Mouse (Mus musculus): Measurements from ENCODE around the gene Rnf39. TPM values are rescaled to one million over a fixed set of nuclear protein-coding genes. Genes with fewer than 3 reads are reported as not detected.
"Not testable (repeated sequence)": the region's sequence is repeated elsewhere in the genome, so short reads cannot be mapped to it uniquely, and the experiment has no call there.

The Rnf39 gene
- total RNA-seq, 2 experiments from 2014 or later = 8.2 to 12.5 TPM

DNA sequence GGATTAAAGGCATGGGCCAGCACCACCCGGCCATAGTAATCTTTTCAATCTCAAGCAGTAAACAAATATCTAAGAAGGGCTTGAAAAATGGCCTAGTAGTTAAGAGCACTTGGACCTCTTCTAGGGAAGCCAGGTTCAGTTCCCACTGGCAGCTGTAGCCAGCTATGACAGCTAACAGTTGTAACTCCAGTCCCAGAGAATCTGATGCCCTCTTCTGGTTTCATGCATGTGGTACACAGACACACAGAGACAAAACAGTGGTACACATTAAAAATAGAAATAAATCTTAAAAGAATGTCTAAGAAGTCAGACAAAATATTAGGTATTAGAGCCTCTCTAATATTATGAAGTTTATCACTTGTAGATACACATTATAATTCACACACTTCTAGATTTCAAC lies 18.4 kb downstream of the Rnf39 start:
- DNase-seq (ENCODE audit: extremely low spot score in 1 of 2, low spot score in 2 of 2) = no peak
- intact Hi-C loops (cut with DNase I) = no loop called here
- Histone ChIP-seq H3K27ac (no peak overlapping the region), H3K4me3 (no peak overlapping the region)
- peak; percentile 23 for TF ChIP-seq CTCF (IDR thresholded peaks at IDR 0.05)

- Histone ChIP-seq H3K4me3 (no peak overlapping the region), H3K27ac (no peak overlapping the region)
- DNase-seq (ENCODE audit: extremely low spot score in 1 of 2, low spot score in 2 of 2) = no peak
- TF ChIP-seq CTCF (IDR thresholded peaks at IDR 0.05) = no peak
- intact Hi-C loops (cut with DNase I) = no loop called here
Observed at GRCm38 (mm10) chr17:36966875-36967274, 24.2 kb downstream of the Rnf39 start.

DNA sequence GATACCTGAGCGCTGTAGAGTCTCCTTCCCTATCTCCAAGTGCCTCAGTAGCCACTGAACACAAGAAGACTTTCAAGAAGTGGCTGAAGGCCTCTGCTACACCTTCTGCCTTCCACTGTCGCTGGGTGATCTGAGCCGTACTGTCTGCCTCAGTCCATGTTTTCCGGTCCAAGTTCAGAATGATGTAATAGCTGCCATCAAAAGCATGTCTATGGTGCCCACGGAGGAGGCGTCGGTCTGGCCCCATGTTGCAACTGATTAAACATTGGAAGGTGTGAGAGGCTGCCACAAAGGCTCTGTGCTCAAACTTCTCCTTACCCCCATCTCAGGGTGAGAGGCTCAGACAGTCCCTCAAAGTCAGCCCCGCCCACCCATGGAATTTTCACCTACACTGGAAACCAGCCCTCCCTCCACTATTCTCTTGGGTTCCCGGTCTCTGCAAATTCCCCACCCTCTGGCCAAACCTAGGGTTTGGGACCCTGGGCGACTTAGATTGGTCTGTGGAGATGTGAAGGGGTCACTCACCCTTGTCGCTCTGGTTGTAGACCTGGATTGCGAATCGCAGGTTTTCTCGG lies 27.7 kb downstream of the Rnf39 start:
- Histone ChIP-seq H3K4me3 (no peak overlapping the region), H3K27ac (no peak overlapping the region)
- intact Hi-C loops (cut with DNase I) = no loop called here
- no peak for TF ChIP-seq CTCF (IDR thresholded peaks at IDR 0.05)
- DNase-seq (ENCODE audit: extremely low spot score in 1 of 2, low spot score in 2 of 2) = no peak

DNA sequence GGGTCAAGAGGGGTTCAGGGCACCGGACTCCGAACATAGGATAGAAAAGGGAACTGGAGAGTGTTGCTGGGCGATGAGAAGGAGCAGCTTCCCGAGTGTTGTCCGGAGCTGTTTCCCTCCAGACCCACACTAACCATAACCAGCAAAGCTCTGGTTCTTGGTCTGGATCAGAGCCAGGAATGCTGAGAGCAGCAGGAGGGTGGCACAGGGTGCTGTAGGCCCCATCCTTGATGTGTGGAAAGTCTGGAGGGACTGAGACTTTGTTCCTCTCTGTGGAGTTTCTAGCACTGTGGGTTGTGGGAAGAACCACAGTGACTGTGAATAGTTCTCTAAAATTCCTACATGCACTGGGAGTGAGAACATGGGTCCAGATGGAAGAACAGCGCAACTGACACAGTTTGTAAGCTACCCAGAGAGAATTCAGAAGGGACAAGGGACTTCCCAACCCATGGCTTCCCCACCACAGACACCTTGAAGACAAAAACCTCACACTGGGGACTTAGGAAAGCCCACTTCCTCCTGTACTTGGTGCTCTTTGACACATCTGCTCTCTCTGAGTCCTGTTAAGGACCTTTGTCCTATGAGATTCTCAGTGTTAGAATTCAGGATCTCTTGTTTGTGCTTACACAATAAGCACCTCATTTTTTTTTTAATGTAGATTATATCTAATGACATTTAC lies 28.6 kb downstream of the Rnf39 start:
- no peak overlapping the region for H3K27ac ChIP-seq
- no peak overlapping the region for H3K4me3 ChIP-seq
- no peak for DNase-seq (ENCODE audit: extremely low spot score in 1 of 2, low spot score in 2 of 2)
- intact Hi-C loops (cut with DNase I) = no loop called here
- TF ChIP-seq CTCF (IDR thresholded peaks at IDR 0.05) = no peak

DNA sequence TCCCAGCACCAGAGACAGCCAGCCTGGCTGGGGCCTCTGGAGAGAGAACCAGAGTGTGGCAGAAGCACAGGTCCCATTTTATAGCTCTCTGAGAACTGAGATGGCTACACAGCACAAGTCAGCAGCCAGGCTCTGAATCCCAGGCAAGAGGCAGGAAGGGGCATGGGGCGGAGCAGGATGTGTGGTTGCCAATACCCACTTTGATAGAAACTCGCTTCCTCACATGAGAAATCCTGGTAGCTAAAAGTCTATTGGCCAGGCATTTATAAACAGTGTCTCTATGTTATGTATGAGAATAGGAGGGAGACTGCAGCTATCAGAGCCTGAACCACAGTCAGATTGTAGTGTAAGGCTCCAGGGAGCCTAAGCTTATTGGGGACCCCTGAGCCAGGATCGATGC lies 30.1 kb downstream of the Rnf39 start:
- no peak overlapping the region for H3K4me3 ChIP-seq
- intact Hi-C loops (cut with DNase I) = no loop called here
- TF ChIP-seq CTCF (IDR thresholded peaks at IDR 0.05) = no peak
- no peak overlapping the region for H3K27ac ChIP-seq
- DNase-seq (ENCODE audit: extremely low spot score in 1 of 2, low spot score in 2 of 2) = no peak

DNA sequence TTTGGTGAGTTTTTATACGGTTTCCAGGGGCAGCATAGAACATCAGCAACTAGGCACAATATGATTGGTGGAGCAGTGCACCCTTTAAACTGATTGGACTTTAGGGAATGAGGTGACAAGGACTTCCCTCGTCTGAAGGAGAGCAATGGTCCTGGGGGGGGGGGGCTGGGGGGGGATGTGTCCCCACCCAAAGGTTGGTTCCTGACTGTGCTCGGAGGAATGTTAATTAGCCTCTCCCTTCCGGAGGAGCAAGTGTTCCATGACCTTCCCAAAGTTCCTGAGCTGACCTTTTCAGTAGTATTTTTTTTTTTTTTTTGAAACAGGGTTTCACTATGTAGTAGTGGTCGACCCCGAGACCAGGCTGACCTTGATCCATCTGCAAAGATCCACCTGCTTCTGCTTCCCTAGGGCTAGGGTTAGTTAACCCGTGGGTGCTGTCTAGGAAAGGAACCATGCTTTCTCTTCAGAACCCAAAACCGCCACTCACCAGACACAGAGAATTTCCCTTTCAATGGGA lies 30.6 kb downstream of the Rnf39 start:
- Histone ChIP-seq H3K27ac (no peak overlapping the region), H3K4me3 (no peak overlapping the region)
- intact Hi-C loops (cut with DNase I) = no loop called here
- DNase-seq (ENCODE audit: extremely low spot score in 1 of 2, low spot score in 2 of 2) = no peak
- TF ChIP-seq CTCF (IDR thresholded peaks at IDR 0.05) = no peak

DNA sequence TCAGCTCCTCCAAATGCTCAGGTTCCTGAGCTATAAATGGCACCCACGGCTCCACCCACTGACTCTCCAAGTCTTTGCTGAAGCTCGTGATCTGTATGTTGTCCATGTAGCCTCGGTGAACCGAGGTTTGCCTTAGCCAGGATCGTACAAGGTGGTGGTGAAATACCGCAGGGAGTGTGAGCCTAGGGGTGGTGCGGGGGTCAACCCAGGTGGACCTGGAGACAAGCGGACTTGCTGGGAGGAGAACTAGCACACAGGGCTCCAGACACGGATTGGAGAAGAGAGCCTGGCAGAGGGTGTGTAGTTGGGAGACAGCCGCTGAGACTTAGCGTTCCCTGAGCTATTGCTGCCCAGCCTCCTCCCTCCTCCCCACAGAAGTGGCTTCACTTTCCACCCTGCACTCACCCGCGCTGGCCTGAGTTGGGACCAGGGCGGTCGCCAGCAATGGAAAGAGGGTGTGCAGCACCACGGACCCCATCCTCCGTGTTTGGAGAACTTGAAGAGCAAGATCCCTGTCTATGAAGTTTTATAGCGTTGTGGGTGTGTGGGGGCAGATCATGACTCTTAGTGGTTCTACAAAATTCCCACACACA lies 38.6 kb downstream of the Rnf39 start, which contains the start of gene 2410137M14Rik:
Gene 2410137M14Rik (minus strand): TSS at position 17 of the 593 bp plus-strand sequence.
- Histone ChIP-seq H3K4me3 (peak within 1 kb of the TSS; percentile 41), H3K27ac (peak within 1 kb of the TSS; percentile 78)
- TF ChIP-seq CTCF (IDR thresholded peaks at IDR 0.05) = no peak
- DNase-seq (ENCODE audit: extremely low spot score in 1 of 2, low spot score in 2 of 2) = peak; percentile 25 to 35
- intact Hi-C loops (cut with DNase I) = no loop called here

GRCm38 (mm10) chr17:36981845-36982244 lies 39.1 kb downstream of the Rnf39 start:
- TF ChIP-seq CTCF (IDR thresholded peaks at IDR 0.05) = no peak
- Histone ChIP-seq H3K4me3 (peak overlapping the region; percentile 41; the same call in 1 of the 2 replicates), H3K27ac (no peak overlapping the region)
- no peak for DNase-seq (ENCODE audit: extremely low spot score in 1 of 2, low spot score in 2 of 2)
- intact Hi-C loops (cut with DNase I) = no loop called here

GRCm38 (mm10) chr17:36982253-36983155 lies 39.8 kb downstream of the Rnf39 start:
- Histone ChIP-seq H3K27ac (no peak overlapping the region), H3K4me3 (no peak overlapping the region)
- intact Hi-C loops (cut with DNase I) = no loop called here
- TF ChIP-seq CTCF (IDR thresholded peaks at IDR 0.05) = no peak
- DNase-seq (ENCODE audit: extremely low spot score in 1 of 2, low spot score in 2 of 2) = no peak

- H3K27ac ChIP-seq = no peak overlapping the region
- no peak for DNase-seq (ENCODE audit: extremely low spot score in 1 of 2, low spot score in 2 of 2)
- intact Hi-C loops (cut with DNase I) = no loop called here
- peak overlapping the region; percentile 23 for H3K4me3 ChIP-seq
- no peak for TF ChIP-seq CTCF (IDR thresholded peaks at IDR 0.05)
Observed at GRCm38 (mm10) chr17:36988475-36988874, 45.8 kb downstream of the Rnf39 start.

GRCm38 (mm10) chr17:36989437-36989836 lies 46.7 kb downstream of the Rnf39 start, which contains the start of gene H2-M5:
H2-M5 (minus strand) TSS chr17:36989537.
- no peak for TF ChIP-seq CTCF (IDR thresholded peaks at IDR 0.05)
- H3K27ac ChIP-seq = no peak within 1 kb of the TSS
- peak within 1 kb of the TSS; percentile 23 for H3K4me3 ChIP-seq
- intact Hi-C loops (cut with DNase I) = no loop called here
- no peak for DNase-seq (ENCODE audit: extremely low spot score in 1 of 2, low spot score in 2 of 2)

DNA sequence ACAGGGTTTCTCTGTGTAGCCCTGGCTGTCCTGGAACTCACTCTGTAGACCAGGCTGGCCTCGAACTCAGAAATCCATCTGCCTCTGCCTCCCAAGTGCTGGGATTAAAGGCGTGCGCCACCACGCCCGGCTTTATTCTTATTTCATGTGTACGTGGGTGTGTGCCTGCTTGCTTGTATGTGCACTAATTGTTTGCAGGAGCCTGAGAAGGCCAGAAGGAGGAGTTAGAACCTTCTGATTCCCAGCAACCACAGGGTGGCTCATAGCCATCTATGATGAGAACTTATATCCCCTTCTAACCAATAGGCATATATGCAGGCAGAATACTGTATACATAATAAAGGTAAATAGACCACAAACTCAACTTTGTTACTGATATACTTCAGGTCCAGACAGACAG lies 47.9 kb downstream of the Rnf39 start:
- DNase-seq (ENCODE audit: extremely low spot score in 1 of 2, low spot score in 2 of 2); H3K27ac ChIP-seq; H3K4me3 ChIP-seq; intact Hi-C loops (cut with DNase I): not testable (repeated sequence)

Measured in left cerebral cortex, adult 2 months (tissue).